Mouse (Mus musculus): ENCODE results near the gene Cend1. TPM values are rescaled to one million over a fixed set of nuclear protein-coding genes. Genes with fewer than 3 reads are reported as not detected.
"Not testable (repeated sequence)": the region's sequence is repeated elsewhere in the genome, so short reads cannot be mapped to it uniquely, and the experiment has no call there.

The Cend1 gene
- polyA plus RNA-seq, 1 experiment from 2014 or later, result not detected

DNA sequence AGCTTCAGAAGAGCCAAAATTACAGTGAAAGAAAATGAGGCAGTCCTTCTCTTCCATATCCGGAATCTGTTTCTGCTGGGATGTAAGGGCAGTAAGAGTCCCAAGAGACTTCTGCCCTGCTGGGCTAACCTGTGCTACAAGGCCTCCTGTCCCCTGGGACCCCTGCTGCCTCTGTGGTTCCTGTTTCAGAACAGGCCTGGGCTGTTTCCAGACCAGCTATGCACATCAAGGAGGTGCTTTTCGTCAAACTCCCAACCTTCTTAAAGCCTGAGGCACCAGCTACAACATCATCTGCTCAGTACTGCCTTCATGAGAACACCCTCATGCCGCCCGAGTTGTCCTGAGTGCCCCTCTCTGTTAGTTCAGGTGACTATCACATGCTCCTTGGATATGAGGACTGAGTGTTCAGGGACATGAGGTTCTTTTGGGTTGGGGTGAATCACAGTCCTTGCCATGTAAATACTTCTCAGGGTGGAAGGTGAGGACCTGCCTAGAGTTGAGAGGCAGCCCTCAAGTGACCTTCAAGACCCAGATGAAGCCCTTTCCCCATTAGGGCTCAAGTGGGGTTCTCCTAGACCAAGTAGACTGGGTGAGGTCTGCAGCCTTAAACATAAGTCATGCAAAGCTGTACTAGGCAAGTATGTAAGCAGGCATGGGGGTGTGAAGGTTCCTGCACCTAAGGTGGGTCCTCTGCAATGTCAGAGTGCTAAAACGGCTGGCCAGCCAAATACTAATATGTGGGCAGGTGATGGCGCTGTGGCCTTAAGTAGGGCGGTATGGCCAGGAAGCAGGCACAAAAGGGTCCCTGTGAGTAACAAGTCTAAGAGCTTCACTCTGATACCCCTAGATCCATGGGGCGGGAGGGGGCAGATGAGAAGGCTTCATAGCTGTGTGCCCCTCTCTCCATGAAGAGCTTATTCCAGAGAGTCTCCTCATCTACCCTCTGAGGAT lies 11.3 kb downstream of the Cend1 start:
- Histone ChIP-seq H3K36me3 (ENCODE audit: inconsistent target) (no peaks in the 10 kb centered on the region), H3K79me2 (ENCODE audit: inconsistent target) (peaks cover 8% of the 10 kb centered on the region)
- 84% methylated on average over 6 of the region's 8 CpGs for WGBS (ENCODE audit: missing documents)

GRCm38 (mm10) chr7:141416144-141416841 lies 13.0 kb downstream of the Cend1 start:
- Histone ChIP-seq H3K27ac (no peak overlapping the region), H3K36me3 (ENCODE audit: inconsistent target) (no peaks in the 10 kb centered on the region), H3K4me3 (ENCODE audit: inconsistent target) (no peak overlapping the region), H3K79me2 (ENCODE audit: inconsistent target) (peaks cover 20% of the 10 kb centered on the region)
- WGBS (ENCODE audit: missing documents), result 92% methylated on average over 6 of the region's 6 CpGs

More for the DNA sequence above, 11.3 kb downstream of the Cend1 start:
- Histone ChIP-seq H3K4me3 (ENCODE audit: inconsistent target) (no peak overlapping the region), H3K27ac (no peak overlapping the region)

DNA sequence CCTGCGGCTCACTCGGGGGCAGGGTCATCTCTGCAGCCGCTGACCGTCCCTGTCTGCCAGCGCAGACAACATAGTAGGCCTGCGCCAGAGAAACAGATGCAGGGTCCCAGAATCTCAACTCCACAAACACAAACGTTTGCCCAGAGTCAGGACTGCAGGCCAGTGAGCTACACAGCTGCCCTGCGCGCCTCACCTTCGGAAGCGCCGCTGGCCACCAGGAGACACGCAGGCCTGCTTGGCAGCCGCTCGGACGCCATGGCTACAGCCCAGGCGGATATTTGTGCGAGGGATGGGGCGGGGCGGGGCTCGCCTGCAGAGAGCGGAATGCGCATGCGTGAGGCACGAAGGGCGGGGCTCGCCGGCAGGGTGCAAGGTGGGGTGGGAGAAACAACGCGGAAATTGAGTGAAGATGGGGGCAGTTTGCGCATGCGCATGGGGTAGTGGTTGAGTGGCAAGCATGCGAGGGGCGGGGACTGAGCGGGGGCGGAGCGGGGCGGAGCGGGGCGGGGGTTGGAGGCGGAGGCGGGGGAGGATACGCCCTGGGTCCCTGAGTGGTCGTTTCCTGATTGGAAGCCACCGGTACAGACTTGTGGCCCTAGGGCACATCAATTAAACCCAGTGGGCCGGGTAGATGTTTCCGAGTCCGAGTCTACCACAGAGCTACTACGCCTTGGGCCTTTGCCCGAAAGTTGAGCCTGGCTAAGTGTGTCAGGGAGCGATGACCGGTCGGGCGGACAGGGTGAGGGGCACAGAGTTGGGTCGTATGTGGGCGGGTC lies 15.3 kb downstream of the Cend1 start, which contains the start of gene Gatd1:
Gene Gatd1, minus strand, starts transcription at position 328 of the 776 bp plus-strand sequence.
- WGBS (ENCODE audit: missing documents), result under 1% methylated on average over 55 of the region's 56 CpGs
- H3K27ac ChIP-seq, result peak within 1 kb of the TSS; percentile 63

DNA sequence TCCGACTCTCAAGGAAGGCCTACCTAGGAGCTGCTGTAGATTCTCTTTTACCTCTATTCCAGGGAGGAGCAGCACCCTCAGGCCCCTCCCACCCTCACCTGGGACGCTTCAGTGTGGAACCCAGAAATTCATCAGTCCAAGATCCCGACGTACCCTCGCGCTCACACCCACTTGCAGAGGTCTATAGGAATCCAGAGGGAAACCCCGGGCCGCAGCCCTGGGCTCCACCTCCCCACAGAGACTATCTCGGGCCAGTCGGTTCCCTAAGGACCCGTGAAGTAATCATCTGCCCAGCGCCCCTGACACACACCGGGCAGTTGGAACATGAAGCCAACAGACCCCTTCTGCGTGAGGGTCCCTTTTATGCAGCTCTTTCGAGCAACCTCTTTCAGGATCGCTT lies 16.0 kb downstream of the Cend1 start:
- 2% methylated on average over 15 of the region's 16 CpGs for WGBS (ENCODE audit: missing documents)
- Histone ChIP-seq H3K27ac (peak overlapping the region; percentile 63), H3K36me3 (ENCODE audit: inconsistent target) (peaks cover 22% of the 10 kb centered on the region), H3K4me3 (ENCODE audit: inconsistent target) (peak overlapping the region; percentile 94), H3K79me2 (ENCODE audit: inconsistent target) (peaks cover 20% of the 10 kb centered on the region)

More for the DNA sequence above, 15.3 kb downstream of the Cend1 start, which contains the start of gene Gatd1:
- H3K36me3 ChIP-seq (ENCODE audit: inconsistent target), result peaks cover 19% of the 10 kb centered on the region
- peak within 1 kb of the TSS; percentile 94 for H3K4me3 ChIP-seq (ENCODE audit: inconsistent target)
- peaks cover 20% of the 10 kb centered on the region for H3K79me2 ChIP-seq (ENCODE audit: inconsistent target)

GRCm38 (mm10) chr7:141411667-141412066 lies 17.6 kb downstream of the Cend1 start:
- H3K36me3 ChIP-seq (ENCODE audit: inconsistent target), result peaks cover 28% of the 10 kb centered on the region
- H3K79me2 ChIP-seq (ENCODE audit: inconsistent target), result peaks cover 20% of the 10 kb centered on the region
- H3K27ac ChIP-seq, result no peak overlapping the region
- no peak overlapping the region for H3K4me3 ChIP-seq (ENCODE audit: inconsistent target)
- 100% methylated on average over 1 of the region's 1 CpGs for WGBS (ENCODE audit: missing documents)

DNA sequence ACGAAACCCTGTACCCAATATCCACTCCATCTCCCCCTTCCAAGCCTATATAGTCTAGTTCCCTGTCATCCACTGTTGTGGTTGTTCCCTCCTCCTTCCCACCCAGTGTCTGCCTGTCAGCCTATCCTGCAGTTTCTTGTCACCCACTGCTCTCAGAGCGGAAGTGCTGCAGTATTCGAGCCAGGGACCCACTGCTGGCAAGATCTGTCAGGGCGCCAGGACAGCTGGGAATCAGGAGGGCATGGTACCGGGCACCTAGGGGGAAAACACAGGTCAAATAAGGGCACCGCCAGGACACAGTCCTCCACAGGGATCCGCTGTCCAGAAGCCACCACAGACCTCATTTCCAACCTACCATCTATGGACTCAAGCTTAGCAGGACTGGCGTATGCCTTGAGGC lies 18.7 kb downstream of the Cend1 start:
- peaks cover 20% of the 10 kb centered on the region for H3K79me2 ChIP-seq (ENCODE audit: inconsistent target)
- no peak overlapping the region for H3K4me3 ChIP-seq (ENCODE audit: inconsistent target)
- 94% methylated on average over 8 of the region's 8 CpGs for WGBS (ENCODE audit: missing documents)
- peaks cover 28% of the 10 kb centered on the region for H3K36me3 ChIP-seq (ENCODE audit: inconsistent target)
- no peak overlapping the region for H3K27ac ChIP-seq

GRCm38 (mm10) chr7:141408833-141409232 lies 20.5 kb downstream of the Cend1 start:
- Histone ChIP-seq H3K36me3 (ENCODE audit: inconsistent target) (peaks cover 28% of the 10 kb centered on the region), H3K4me3 (ENCODE audit: inconsistent target) (no peak overlapping the region)
- 14% methylated on average over 11 of the region's 11 CpGs for WGBS (ENCODE audit: missing documents)

DNA sequence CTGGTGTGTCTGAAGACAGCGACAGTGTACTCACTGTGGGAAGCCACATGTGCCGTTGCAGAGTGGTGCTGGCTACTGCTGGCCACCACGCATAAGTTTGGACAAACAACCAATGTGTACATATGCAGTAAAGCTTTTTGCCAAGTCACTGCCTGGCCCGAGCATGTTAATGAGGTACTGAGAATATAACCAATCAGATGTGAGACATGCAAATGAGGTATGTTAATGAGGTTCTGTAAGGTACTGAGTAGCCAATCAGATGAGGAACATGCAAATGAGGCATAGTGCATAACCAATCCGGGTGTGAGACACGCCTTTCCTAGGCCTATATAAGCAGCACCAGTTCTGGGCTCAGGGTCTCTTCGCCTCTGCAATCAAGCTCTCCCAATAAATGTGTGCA lies 21.6 kb downstream of the Cend1 start:
- H3K27ac ChIP-seq; H3K4me3 ChIP-seq (ENCODE audit: inconsistent target); H3K79me2 ChIP-seq (ENCODE audit: inconsistent target): not testable (repeated sequence)
- WGBS (ENCODE audit: missing documents), result 90% methylated on average over 6 of the region's 7 CpGs
- peaks cover 33% of the 10 kb centered on the region for H3K36me3 ChIP-seq (ENCODE audit: inconsistent target)

More at GRCm38 (mm10) chr7:141408833-141409232, 20.5 kb downstream of the Cend1 start:
- H3K27ac ChIP-seq, result no peak overlapping the region
- H3K79me2 ChIP-seq (ENCODE audit: inconsistent target), result peaks cover 20% of the 10 kb centered on the region

DNA sequence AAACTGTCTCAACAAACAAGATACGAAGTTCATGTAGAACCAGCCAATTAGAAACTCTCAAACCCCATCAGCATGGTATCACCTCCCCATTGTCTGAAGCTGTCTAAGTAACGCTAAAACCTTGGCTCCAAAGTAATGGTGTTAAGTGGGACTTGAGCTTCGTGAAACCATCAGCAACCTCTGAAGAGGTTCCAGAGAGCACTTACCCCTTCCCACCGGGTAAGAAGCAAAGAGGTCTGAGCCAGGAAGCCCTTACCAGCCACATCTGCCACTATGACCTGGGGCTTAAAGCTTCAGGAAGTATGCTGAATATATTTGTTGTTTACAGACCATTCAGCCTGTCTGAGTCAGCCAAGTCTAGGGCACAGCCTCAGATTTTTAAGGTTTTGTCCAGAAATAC lies 23.8 kb downstream of the Cend1 start:
- Histone ChIP-seq H3K79me2 (ENCODE audit: inconsistent target) (no peaks in the 10 kb centered on the region), H3K36me3 (ENCODE audit: inconsistent target) (peaks cover 49% of the 10 kb centered on the region), H3K4me3 (ENCODE audit: inconsistent target) (no peak overlapping the region), H3K27ac (no peak overlapping the region)
- WGBS (ENCODE audit: missing documents), result 83% methylated on average over 4 of the region's 4 CpGs

DNA sequence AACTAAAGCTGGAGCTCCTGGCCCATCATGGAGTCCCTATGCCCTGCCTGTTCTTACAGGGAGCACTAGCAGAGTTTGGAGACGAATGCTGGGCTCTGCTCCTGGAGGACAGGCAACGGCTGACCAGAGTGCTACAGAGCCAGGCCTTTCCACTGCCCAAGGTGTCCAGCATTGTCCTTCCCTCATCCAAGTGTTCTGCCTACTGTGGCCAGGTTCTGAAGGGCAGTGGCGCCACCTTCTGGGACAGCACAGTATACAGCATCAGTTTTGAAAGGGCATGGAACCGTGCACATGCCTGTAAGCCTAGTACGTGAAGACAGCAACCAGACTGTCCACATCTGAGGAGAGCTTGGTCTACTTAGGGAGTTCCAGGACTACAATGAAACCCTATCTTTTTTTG lies 26.0 kb downstream of the Cend1 start:
- Histone ChIP-seq H3K36me3 (ENCODE audit: inconsistent target) (peaks cover 52% of the 10 kb centered on the region), H3K79me2 (ENCODE audit: inconsistent target) (peaks cover 5% of the 10 kb centered on the region; the same call in 1 of the 2 replicates), H3K27ac (no peak overlapping the region), H3K4me3 (ENCODE audit: inconsistent target) (no peak overlapping the region)
- WGBS (ENCODE audit: missing documents), result 45% methylated on average over 5 of the region's 5 CpGs

- WGBS (ENCODE audit: missing documents), result 82% methylated on average over 1 of the region's 1 CpGs
- Histone ChIP-seq H3K4me3 (ENCODE audit: inconsistent target) (no peak overlapping the region), H3K36me3 (ENCODE audit: inconsistent target) (peaks cover 46% of the 10 kb centered on the region), H3K27ac (no peak overlapping the region), H3K79me2 (ENCODE audit: inconsistent target) (peaks cover 67% of the 10 kb centered on the region)
Observed at GRCm38 (mm10) chr7:141395348-141395747, 33.9 kb downstream of the Cend1 start.

GRCm38 (mm10) chr7:141394771-141395170 lies 34.5 kb downstream of the Cend1 start:
- peaks cover 67% of the 10 kb centered on the region for H3K79me2 ChIP-seq (ENCODE audit: inconsistent target)
- WGBS (ENCODE audit: missing documents), result 44% methylated on average over 3 of the region's 6 CpGs
- peak overlapping the region; percentile 30 for H3K27ac ChIP-seq
- H3K36me3 ChIP-seq (ENCODE audit: inconsistent target), result peaks cover 40% of the 10 kb centered on the region
- no peak overlapping the region for H3K4me3 ChIP-seq (ENCODE audit: inconsistent target)

DNA sequence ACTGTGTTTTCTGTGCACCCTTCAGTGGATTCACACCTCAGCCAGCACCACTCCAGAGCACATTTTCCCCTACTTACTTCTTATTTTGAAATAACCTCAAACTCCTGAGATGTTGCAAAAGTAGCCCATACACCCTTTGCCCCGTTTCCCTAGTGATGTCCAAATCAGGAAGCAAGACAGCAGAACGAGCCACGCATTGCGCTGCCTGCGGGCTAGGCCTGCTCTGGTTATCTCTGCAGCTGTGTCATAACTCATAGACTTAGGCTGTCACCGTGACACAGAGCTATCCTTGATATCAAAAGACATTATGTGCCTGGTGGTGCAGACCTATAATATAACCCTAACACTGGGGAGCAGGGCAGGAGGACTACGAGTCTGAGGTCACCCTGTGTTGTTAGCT lies 35.1 kb downstream of the Cend1 start:
- Histone ChIP-seq H3K79me2 (ENCODE audit: inconsistent target) (peaks cover 67% of the 10 kb centered on the region), H3K27ac (peak overlapping the region; percentile 30), H3K36me3 (ENCODE audit: inconsistent target) (peaks cover 35% of the 10 kb centered on the region), H3K4me3 (ENCODE audit: inconsistent target) (no peak overlapping the region)
- 1% methylated on average over 6 of the region's 7 CpGs for WGBS (ENCODE audit: missing documents)

DNA sequence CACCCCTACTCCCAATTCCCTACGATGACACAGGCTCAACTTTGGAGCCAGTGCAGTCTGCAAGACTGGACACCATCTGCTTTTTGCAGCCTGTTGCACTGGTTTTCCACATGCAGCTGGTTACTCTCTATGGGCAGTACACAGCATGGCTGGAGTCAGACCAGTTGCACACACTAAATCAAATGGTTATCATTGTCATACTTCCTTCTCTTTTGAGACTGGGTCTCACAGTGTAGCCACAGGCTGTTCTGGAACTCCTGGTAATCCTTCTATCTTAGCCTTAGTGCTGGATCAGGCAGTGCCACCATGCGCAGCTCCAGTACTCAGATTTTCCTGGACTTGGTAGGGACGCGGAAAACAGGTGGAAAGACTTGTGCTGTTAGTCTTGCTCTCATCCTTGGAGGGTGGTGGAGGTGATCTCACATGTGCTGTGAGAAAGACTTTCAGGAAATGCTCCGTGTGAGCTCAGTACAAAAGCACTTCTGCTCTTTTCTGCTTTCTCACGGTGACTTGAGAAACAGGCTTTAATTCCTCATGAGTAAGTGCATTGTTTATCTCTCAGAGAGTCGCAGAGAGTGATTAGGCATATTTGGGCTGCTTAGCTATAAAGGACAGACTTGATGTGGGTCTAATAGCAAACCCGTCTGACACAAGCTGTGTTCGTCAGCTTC lies 36.6 kb downstream of the Cend1 start:
- H3K27ac ChIP-seq, result peak overlapping the region; percentile 80
- WGBS (ENCODE audit: missing documents), result 6% methylated on average over 9 of the region's 9 CpGs
- peaks cover 55% of the 10 kb centered on the region for H3K79me2 ChIP-seq (ENCODE audit: inconsistent target)
- peaks cover 20% of the 10 kb centered on the region for H3K36me3 ChIP-seq (ENCODE audit: inconsistent target)
- peak overlapping the region; percentile 83 for H3K4me3 ChIP-seq (ENCODE audit: inconsistent target)

All from macrophage (primary cell).